Mouse (Mus musculus): ENCODE results near the gene Gm14444. TPM values are rescaled to one million over a fixed set of nuclear protein-coding genes. Genes with fewer than 3 reads are reported as not detected.
"Not testable (repeated sequence)": the region's sequence is repeated elsewhere in the genome, so short reads cannot be mapped to it uniquely, and the experiment has no call there.

The Gm14444 gene
- under 1 TPM in 1 of 2 experiments, not detected in 1; 0.31 TPM for total RNA-seq (2021)
- long read RNA-seq, experiment 1 = 0 reads
- long read RNA-seq, experiment 2 = 0 reads

- intact Hi-C loops (cut with DNase I); DNase-seq: not testable (repeated sequence)
These were observed at the start of gene Gm14444 for GRCm38 (mm10) chr2:175010022-175010421. Gene Gm14444 (plus strand): TSS chr2:175010241.

GRCm38 (mm10) chr2:174965466-174965865, 44.6 kb upstream of the Gm14444 start:
- DNase-seq; intact Hi-C loops (cut with DNase I): not testable (repeated sequence)

DNA sequence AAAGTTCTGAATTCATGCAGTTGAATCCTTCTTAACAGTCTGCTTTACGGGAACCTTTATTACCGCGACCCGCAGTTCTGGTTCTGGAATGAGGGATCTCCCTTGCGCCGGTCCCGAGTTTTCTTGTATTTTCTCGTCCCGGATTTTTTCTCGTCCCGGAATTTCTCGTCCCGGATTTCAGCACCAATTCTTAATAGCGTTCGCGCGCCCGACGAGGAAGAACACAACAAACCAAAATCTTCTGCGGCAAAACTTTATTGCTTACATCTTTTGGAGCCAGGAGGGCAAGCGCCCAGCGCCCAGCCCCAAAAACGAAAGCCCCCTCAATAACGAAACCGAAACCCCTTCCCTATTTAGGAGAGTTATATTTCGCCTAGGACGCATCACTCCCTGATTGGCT, 34.2 kb downstream of the Gm14444 start:
- DNase-seq = not testable (repeated sequence)

GRCm38 (mm10) chr2:175067681-175068261, 57.7 kb downstream of the Gm14444 start, which contains the start of gene Gm14393:
Gene Gm14393 (minus strand): TSS chr2:175067781.
- DNase-seq; intact Hi-C loops (cut with DNase I): not testable (repeated sequence)

More for the DNA sequence above, 34.2 kb downstream of the Gm14444 start:
- intact Hi-C loops (cut with DNase I) = not testable (repeated sequence)

Other genes starting within 250 kb of the Gm14444 start
- 1 to 10 TPM in 1 of 2 experiments, under 1 TPM in 1; 0.79 to 1.2 TPM for gene Edn3, start 249.6 kb upstream of the Gm14444 start, total RNA-seq (2021)
- under 1 TPM in 1 of 2 experiments, not detected in 1; 0.94 TPM for gene Gm14393, start 57.5 kb downstream of the Gm14444 start, total RNA-seq (2021)
- 1 to 10 TPM; 5.4 to 7.7 TPM for gene Gm14399, start 131.8 kb downstream of the Gm14444 start, total RNA-seq (2021)
- under 1 TPM; 0.47 to 0.74 TPM for gene Gm14443, start 165.6 kb downstream of the Gm14444 start, total RNA-seq (2021)
- gene Gm14391, start 196.7 kb downstream of the Gm14444 start, total RNA-seq (2021) = 10 to 100 TPM; 33.5 to 47.8 TPM

All from gastrocnemius, postnatal 36 days (tissue).